Mouse (Mus musculus) v-Abl transformed pro-B cells (cell line): ENCODE data around the gene Rbm31y.
"Not testable (repeated sequence)": the region's sequence is repeated elsewhere in the genome, so short reads cannot be mapped to it uniquely, and the experiment has no call there.

Experiments used
- in situ Hi-C, 2 experiments: fragments of 400-800 bp; cut with MboI; formaldehyde crosslinking; loops; one replicate each; pipeline ENCODE4 v1.15.1; 2025; ENCODE audit not compliant: unreplicated experiment in 2 of 2

The Rbm31y gene

DNA sequence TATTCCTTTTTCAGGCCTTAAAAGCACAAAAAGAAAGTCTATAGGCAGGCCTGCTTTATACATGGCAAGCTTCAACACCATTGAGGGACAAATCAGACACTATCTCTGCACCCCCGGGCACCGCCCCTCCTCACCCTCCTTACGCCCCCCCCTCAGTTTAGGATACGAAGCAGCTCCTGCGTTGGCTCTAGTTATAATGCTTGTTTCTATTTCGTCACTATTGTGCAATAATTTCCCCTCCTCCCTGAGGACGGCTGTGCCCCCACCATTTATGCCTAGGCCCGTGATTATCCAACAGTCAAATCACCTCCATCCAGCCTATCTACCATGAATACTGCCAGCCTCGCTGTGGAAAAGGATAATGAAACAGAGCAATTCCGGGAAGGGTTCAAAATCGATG is at the start of gene Rbm31y:
Rbm31y (plus strand) TSS at position 301 of the 400 bp plus-strand sequence.
- in situ Hi-C loops: not testable (repeated sequence)
